Mouse (Mus musculus) liver, adult 2 months (tissue): ENCODE data around the gene Vmn2r1. TPM values are rescaled to one million over a fixed set of nuclear protein-coding genes. Genes with fewer than 3 reads are reported as not detected.

Experiments
- DNase-seq: peaks from one replicate; pipeline ENCODE4 v3.0.0-alpha.2; 2011; ENCODE audit warnings: low read depth, low spot score; ENCODE audit errors: extremely low read depth
- H3K27ac ChIP-seq: fragments of 200-500 bp; replicated peaks from 2 replicates; pipeline ENCODE4 v1.5.1; 2012; ENCODE audit warnings: low read depth, mild to moderate bottlenecking, control low read depth, inconsistent platforms, low read length; ENCODE audit not compliant: insufficient read depth
- H3K27me3 ChIP-seq: fragments of 200-500 bp; 2 replicates; pipeline ENCODE4 v1.6.1; 2012; ENCODE audit warnings: mild to moderate bottlenecking, moderate library complexity, low read length, inconsistent platforms; ENCODE audit not compliant: control insufficient read depth, insufficient read depth
- H3K36me3 ChIP-seq: fragments of 200-500 bp; 2 replicates; pipeline ENCODE4 v1.6.1; 2012; ENCODE audit warnings: low read length, inconsistent platforms; ENCODE audit not compliant: control insufficient read depth, insufficient read depth
- H3K4me1 ChIP-seq: fragments of 200-500 bp; 2 replicates; pipeline ENCODE4 v1.6.1; 2011; ENCODE audit warnings: low read length; ENCODE audit not compliant: control insufficient read depth, insufficient read depth
- H3K4me3 ChIP-seq: fragments of 200-500 bp; 2 replicates; pipeline ENCODE4 v1.5.1; 2011; ENCODE audit warnings: low read depth, mild to moderate bottlenecking, control low read depth, low read length, moderate library complexity; ENCODE audit not compliant: insufficient read depth
- H3K79me2 ChIP-seq: fragments of 200-500 bp; 2 replicates; pipeline ENCODE4 v1.6.1; 2012; ENCODE audit warnings: inconsistent platforms, mild to moderate bottlenecking, low read length, moderate library complexity; ENCODE audit not compliant: control insufficient read depth, insufficient read depth
- H3K9ac ChIP-seq: fragments of 200-500 bp; 2 replicates; pipeline ENCODE4 v1.6.1; 2012; ENCODE audit warnings: low read depth, mild to moderate bottlenecking, control low read depth, inconsistent platforms, low read length
- CTCF ChIP-seq: fragments of 200-500 bp; IDR thresholded peaks from 2 replicates; pipeline ENCODE4 v1.5.1; 2011; ENCODE audit warnings: low read depth, low read length, control low read depth
- POLR2A ChIP-seq: fragments of 200-500 bp; IDR thresholded peaks from 2 replicates; pipeline ENCODE4 v1.6.1; 2011; ENCODE audit warnings: low read length, control low read depth; ENCODE audit not compliant: insufficient read depth; ENCODE audit errors: extremely low read depth
- WGBS: fragments of 180-500 bp; shearing (Covaris S2); methylation state at CpG from one replicate; pipeline ENCODE4 v1.1.7; 2018; 5-methylcytosine and 5-hydroxymethylcytosine counted together
- polyA plus RNA-seq: library from polyadenylated mRNA; depleted of rRNA; stranded (reverse); fragments of >200 nt; gene quantifications from 2 replicates; pipeline ENCODE4 v1.2.3, GENCODE M21; 2012; rRNA removed
- total RNA-seq: library from RNA; depleted of rRNA; stranded (reverse); fragments of >200 nt; gene quantifications from 2 replicates; pipeline ENCODE4 v1.2.3, GENCODE M21; 2014; rRNA removed

Gene Vmn2r1
- total and polyA plus RNA-seq, 2 experiments, result under 0.01 TPM; not detected in 1

GRCm38 (mm10) chr3:64141878-64142508 is 60.6 kb downstream of the Vmn2r1 start, which contains the start of gene Vmn2r2:
Gene Vmn2r2 (minus strand): TSS chr3:64141928.
- H3K27ac ChIP-seq, result no peak within 1 kb of the TSS
- H3K27me3 ChIP-seq, result no peaks in the 10 kb centered on the region
- H3K36me3 ChIP-seq, result no peaks in the 10 kb centered on the region
- no peak within 1 kb of the TSS for H3K4me3 ChIP-seq
- no peak within 1 kb of the TSS for H3K9ac ChIP-seq
- no peaks in the 10 kb centered on the region for H3K4me1 ChIP-seq
- 81% methylated on average over 2 of the region's 2 CpGs for WGBS
- no peak for DNase-seq
- TF ChIP-seq POLR2A, result no peak
- no peak for TF ChIP-seq CTCF
- H3K79me2 ChIP-seq, result no peaks in the 10 kb centered on the region

Other genes starting within 250 kb of the Vmn2r1 start
- gene Plch1, start 182.1 kb upstream of the Vmn2r1 start, total RNA-seq, result under 0.01 TPM in 1 of 2 replicates, not detected in the other
- gene Plch1, start 182.1 kb upstream of the Vmn2r1 start, polyA plus RNA-seq, result not detected in 2 replicates
- 8.9 and 11.0 TPM in 2 replicates for gene E130311K13Rik, start 152.1 kb upstream of the Vmn2r1 start, total RNA-seq
- 6.0 and 7.0 TPM in 2 replicates for gene E130311K13Rik, start 152.1 kb upstream of the Vmn2r1 start, polyA plus RNA-seq
- gene Slc33a1, start 116.8 kb upstream of the Vmn2r1 start, total RNA-seq, result 60.9 and 66.7 TPM in 2 replicates
- gene Slc33a1, start 116.8 kb upstream of the Vmn2r1 start, polyA plus RNA-seq, result 28.6 and 32.1 TPM in 2 replicates
- 9.2 and 9.6 TPM in 2 replicates for gene Gmps, start 105.4 kb upstream of the Vmn2r1 start, total RNA-seq
- gene Gmps, start 105.4 kb upstream of the Vmn2r1 start, polyA plus RNA-seq, result 2.8 and 3.4 TPM in 2 replicates
- gene Vmn2r2, start 60.4 kb downstream of the Vmn2r1 start, total RNA-seq, result not detected in 2 replicates
- gene Vmn2r2, start 60.4 kb downstream of the Vmn2r1 start, polyA plus RNA-seq, result not detected in 2 replicates
- not detected in 2 replicates for gene Vmn2r3, start 208.2 kb downstream of the Vmn2r1 start, total RNA-seq
- not detected in 2 replicates for gene Vmn2r3, start 208.2 kb downstream of the Vmn2r1 start, polyA plus RNA-seq